ENCODE assay signal across 9 mouse cellular contexts in the genomic region with DNA sequence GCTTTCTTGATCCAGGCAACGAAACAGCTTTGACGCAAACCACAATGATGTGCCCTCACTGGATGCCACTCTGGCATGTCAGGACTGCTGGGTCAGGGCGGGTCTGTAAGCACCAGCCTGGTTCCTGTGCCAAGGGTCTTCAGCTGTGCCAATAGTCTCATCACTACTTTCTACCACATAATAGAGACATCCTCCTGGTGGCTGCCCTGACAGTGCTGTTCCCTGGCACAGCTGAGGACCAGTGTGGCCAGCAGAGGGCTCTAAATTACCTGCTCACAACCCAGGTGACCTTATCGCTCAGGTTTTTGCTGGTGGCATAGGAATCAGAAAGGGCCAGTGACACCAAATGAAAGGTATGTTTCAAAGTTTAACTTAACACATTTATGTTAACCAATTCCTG. TPM values are rescaled to one million over a fixed set of nuclear protein-coding genes. Genes with fewer than 3 reads are reported as not detected.
A peak's percentile ranks its signal among the peaks of the same experiment; 100 is the strongest.
DNase-seq lines count a peak whose midpoint lies in the region; ATAC-seq lines count a peak whose summit lies in the region.
"Had no signal": no experiment of that assay in that cellular context is flagged by ENCODE, and none has a peak within 500 bp of the region (broad histone marks: within the 10 kb centered on the region; RNA-seq: fewer than 3 reads in every experiment).

No protein-coding gene starts in this region.

- H3K4me3 ChIP-seq in forebrain, embryonic 13.5 days: no peak overlapping the region
- H3K4me3 ChIP-seq in hindbrain, embryonic 10.5 days: no peak overlapping the region
- H3K4me3 ChIP-seq: heart, embryonic 13.5 days had no signal

- no peak overlapping the region for H3K9ac ChIP-seq in forebrain, embryonic 13.5 days
- H3K9ac ChIP-seq: heart, embryonic 13.5 days had no signal

- no peak overlapping the region for H3K4me2 ChIP-seq in forebrain, embryonic 13.5 days
- H3K4me2 ChIP-seq: heart, embryonic 13.5 days had no signal

- no peaks in the 10 kb centered on the region for H3K4me1 ChIP-seq in forebrain, embryonic 13.5 days
- no peaks in the 10 kb centered on the region for H3K4me1 ChIP-seq in hindbrain, embryonic 10.5 days (replicated peaks)

- H3K36me3 ChIP-seq in forebrain, embryonic 13.5 days (ENCODE audit: poor library complexity, severe bottlenecking): no peaks in the 10 kb centered on the region
- H3K36me3 ChIP-seq in hindbrain, embryonic 10.5 days: no peaks in the 10 kb centered on the region
- H3K36me3 ChIP-seq: heart, embryonic 13.5 days had no signal

- WGBS in forebrain, embryonic 13.5 days: 47% methylated on average over 4 of the region's 4 CpGs
- WGBS in hindbrain, embryonic 10.5 days: 55% methylated on average over 4 of the region's 4 CpGs

- H3K27ac ChIP-seq in forebrain, embryonic 13.5 days: no peak overlapping the region
- no peak overlapping the region for H3K27ac ChIP-seq in hindbrain, embryonic 10.5 days
- H3K27ac ChIP-seq: heart, embryonic 13.5 days had no signal

- H3K9me3 ChIP-seq in forebrain, embryonic 13.5 days (replicated peaks): no peaks in the 10 kb centered on the region
- H3K9me3 ChIP-seq in hindbrain, embryonic 10.5 days: no peaks in the 10 kb centered on the region
- H3K9me3 ChIP-seq: heart, embryonic 13.5 days had no signal

- ATAC-seq in erythroid progenitor cell, adult 5-6 weeks (replicated peaks; ENCODE audit: low FRiP score, poor library complexity, severe bottlenecking): peak; percentile 84
- ATAC-seq in forebrain, embryonic 13.5 days: no peak

- peak; percentile 50 to 57 for DNase-seq in cerebellum, postnatal 36 days
- no peak for DNase-seq in cerebellum, adult 11 months
- DNase-seq in CD4-positive helper T cell, adult 2 months (ENCODE audit: low read depth, low spot score): peak; percentile 50
- DNase-seq in lung, postnatal 14 days: peak; percentile 31
- no peak for DNase-seq in testis, postnatal 14 days (ENCODE audit: low spot score)
- DNase-seq in hindbrain, embryonic 10.5 days (ENCODE audit: low spot score): no peak

- peaks cover 16% of the 10 kb centered on the region for H3K27me3 ChIP-seq in forebrain, embryonic 13.5 days
- peaks cover 7% of the 10 kb centered on the region; the same call in 1 of the 2 replicates for H3K27me3 ChIP-seq in hindbrain, embryonic 10.5 days (ENCODE audit: insufficient read depth, poor library complexity, severe bottlenecking)

RNA-seq across cellular contexts. Expression of gene Hagh, which starts 1.2 kb away (rescaled TPM):
- 350 and 357 TPM in 2 replicates for total RNA-seq in erythroid progenitor cell, adult 5-6 weeks (2015; ENCODE audit: low replicate concordance)
- 157 and 279 TPM in 2 replicates for total RNA-seq in erythroid progenitor cell, adult 5-6 weeks (2017; ENCODE audit: low replicate concordance)
- 36.7 and 37.1 TPM in 2 replicates for polyA plus RNA-seq in forebrain, embryonic 13.5 days (2015; fragmentation: Nextera tagmentation; extraction: Ambion mirVana)
- 30.7 and 34.3 TPM in 2 replicates for polyA plus RNA-seq in hindbrain, embryonic 10.5 days (2016; fragmentation: Nextera tagmentation; extraction: Ambion mirVana)

RNA-seq across cellular contexts. Expression of gene Fahd1, which starts 9.0 kb away (rescaled TPM):
- total RNA-seq in erythroid progenitor cell, adult 5-6 weeks (2015; ENCODE audit: low replicate concordance): 50.5 and 87.6 TPM in 2 replicates
- total RNA-seq in erythroid progenitor cell, adult 5-6 weeks (2017; ENCODE audit: low replicate concordance): 73.2 and 83.4 TPM in 2 replicates
- polyA plus RNA-seq in forebrain, embryonic 13.5 days (2015; fragmentation: Nextera tagmentation; extraction: Ambion mirVana): 16.0 and 16.8 TPM in 2 replicates
- 18.4 and 20.7 TPM in 2 replicates for polyA plus RNA-seq in hindbrain, embryonic 10.5 days (2016; fragmentation: Nextera tagmentation; extraction: Ambion mirVana)

RNA-seq across cellular contexts. Expression of gene Igfals, which starts 24.7 kb away (rescaled TPM):
- 0.84 TPM in 1 of 2 replicates, not detected in the other for total RNA-seq in erythroid progenitor cell, adult 5-6 weeks (2015; ENCODE audit: low replicate concordance)
- not detected in 2 replicates for total RNA-seq in erythroid progenitor cell, adult 5-6 weeks (2017; ENCODE audit: low replicate concordance)
- polyA plus RNA-seq in forebrain, embryonic 13.5 days (2015; fragmentation: Nextera tagmentation; extraction: Ambion mirVana): 0.17 and 0.25 TPM in 2 replicates
- 0.58 and 0.65 TPM in 2 replicates for polyA plus RNA-seq in hindbrain, embryonic 10.5 days (2016; fragmentation: Nextera tagmentation; extraction: Ambion mirVana)

RNA-seq across cellular contexts. Expression of gene Meiob, which starts 37.0 kb away (rescaled TPM):
- not detected in 2 replicates for total RNA-seq in erythroid progenitor cell, adult 5-6 weeks (2015; ENCODE audit: low replicate concordance)
- total RNA-seq in erythroid progenitor cell, adult 5-6 weeks (2017; ENCODE audit: low replicate concordance): not detected in 2 replicates
- polyA plus RNA-seq in forebrain, embryonic 13.5 days (2015; fragmentation: Nextera tagmentation; extraction: Ambion mirVana): not detected in 2 replicates
- 0.10 TPM in 1 of 2 replicates, not detected in the other for polyA plus RNA-seq in hindbrain, embryonic 10.5 days (2016; fragmentation: Nextera tagmentation; extraction: Ambion mirVana)
- polyA plus RNA-seq: heart, embryonic 13.5 days had no signal

RNA-seq across cellular contexts. Expression of gene Nubp2, which starts 45.0 kb away (rescaled TPM):
- 31.9 and 50.8 TPM in 2 replicates for total RNA-seq in erythroid progenitor cell, adult 5-6 weeks (2015; ENCODE audit: low replicate concordance)
- total RNA-seq in erythroid progenitor cell, adult 5-6 weeks (2017; ENCODE audit: low replicate concordance): 35.0 and 44.1 TPM in 2 replicates
- polyA plus RNA-seq in forebrain, embryonic 13.5 days (2015; fragmentation: Nextera tagmentation; extraction: Ambion mirVana): 68.5 and 76.9 TPM in 2 replicates
- polyA plus RNA-seq in hindbrain, embryonic 10.5 days (2016; fragmentation: Nextera tagmentation; extraction: Ambion mirVana): 90.0 and 95.5 TPM in 2 replicates

Comparison
In these comparisons a context has a peak if more than half of its experiments do, and no peak if none do; other contexts are left out.
1. DNase-seq: peak in cerebellum, postnatal 36 days (2 of 2), CD4-positive helper T cell, adult 2 months (single experiment) and lung, postnatal 14 days (single experiment); none in cerebellum, adult 11 months (single experiment), testis, postnatal 14 days (single experiment) and hindbrain, embryonic 10.5 days (single experiment).